Mouse (Mus musculus) limb, embryonic 13.5 days (tissue): ENCODE data around the gene Tmem179. TPM values are rescaled to one million over a fixed set of nuclear protein-coding genes. Genes with fewer than 3 reads are reported as not detected.

ENCODE experiments used
- ATAC-seq: fragments of 200-750 bp; cut with Nextera tagmentation; 2 replicates; pipeline ENCODE4 v1.8.0; 2017; ENCODE audit warnings: low read depth, moderate number of reproducible peaks, moderate TSS enrichment; ENCODE audit not compliant: low FRiP score
- H3K27ac ChIP-seq: fragments of 300-500 bp; sonication (generic); 2 replicates; pipeline ENCODE4 v1.5.1; 2015; ENCODE audit warnings: inconsistent platforms, mild to moderate bottlenecking, moderate library complexity
- H3K27me3 ChIP-seq: fragments of 300-500 bp; sonication (generic); 2 replicates; pipeline ENCODE4 v1.6.1; 2015; ENCODE audit warnings: mild to moderate bottlenecking, inconsistent platforms
- H3K36me3 ChIP-seq: fragments of 300-500 bp; sonication (generic); 2 replicates; pipeline ENCODE4 v1.6.1; 2015; ENCODE audit warnings: inconsistent platforms, mild to moderate bottlenecking, moderate library complexity
- H3K4me1 ChIP-seq: fragments of 300-500 bp; sonication (generic); 2 replicates; pipeline ENCODE4 v1.6.1; 2015; ENCODE audit warnings: inconsistent platforms
- H3K4me2 ChIP-seq: fragments of 300-500 bp; sonication (generic); replicated peaks from 2 replicates; pipeline ENCODE4 v1.6.1; 2015; ENCODE audit warnings: inconsistent platforms, mild to moderate bottlenecking, moderate library complexity
- H3K4me3 ChIP-seq: fragments of 300-500 bp; sonication (generic); 2 replicates; pipeline ENCODE4 v1.5.1; 2015; ENCODE audit warnings: moderate library complexity, mild to moderate bottlenecking, inconsistent platforms
- H3K9ac ChIP-seq: fragments of 300-500 bp; sonication (generic); 2 replicates; pipeline ENCODE4 v1.6.1; 2015; ENCODE audit warnings: mild to moderate bottlenecking, inconsistent platforms
- H3K9me3 ChIP-seq: fragments of 300-500 bp; sonication (generic); 2 replicates; pipeline ENCODE4 v1.6.1; 2016; ENCODE audit warnings: inconsistent platforms
- WGBS: fragments of 180-500 bp; shearing (Covaris S2); methylation state at CpG from one replicate; pipeline ENCODE4 v1.1.7; 2015; 5-methylcytosine and 5-hydroxymethylcytosine counted together
- polyA plus RNA-seq: library from polyadenylated mRNA; unstranded; fragments of >200 nt; fragmentation: Nextera tagmentation; extraction: Ambion mirVana; gene quantifications from 2 replicates; pipeline ENCODE4 v1.2.1, GENCODE M21; 2015

Gene Tmem179
- polyA plus RNA-seq: 0.28 and 0.66 TPM in 2 replicates

- Histone ChIP-seq H3K36me3 (no peaks in the 10 kb centered on the region), H3K27me3 (peaks cover 9% of the 10 kb centered on the region), H3K4me1 (peaks cover 7% of the 10 kb centered on the region; the same call in 1 of the 2 replicates), H3K27ac (no peak within 1 kb of the TSS), H3K9ac (no peak within 1 kb of the TSS), H3K9me3 (no peaks in the 10 kb centered on the region), H3K4me2 (no peak within 1 kb of the TSS), H3K4me3 (no peak within 1 kb of the TSS)
- 15% methylated on average over 14 of the region's 14 CpGs for WGBS
- ATAC-seq: no peak
Measured at GRCm38 (mm10) chr12:112516697-112517337, at the start of gene Tmem179. TSS of gene Tmem179 (minus strand) at chr12:112516747.

GRCm38 (mm10) chr12:112563011-112563410, 46.5 kb upstream of the Tmem179 start:
- H3K27ac ChIP-seq: no peak overlapping the region
- no peak overlapping the region for H3K4me2 ChIP-seq
- H3K36me3 ChIP-seq: no peaks in the 10 kb centered on the region
- H3K4me3 ChIP-seq: no peak overlapping the region
- peaks cover 2% of the 10 kb centered on the region; the same call in 1 of the 2 replicates for H3K27me3 ChIP-seq
- no peaks in the 10 kb centered on the region for H3K4me1 ChIP-seq
- no peak overlapping the region for H3K9ac ChIP-seq
- WGBS: 84% methylated on average over 6 of the region's 6 CpGs
- ATAC-seq: no peak
- H3K9me3 ChIP-seq: no peaks in the 10 kb centered on the region

- H3K4me3 ChIP-seq: no peak overlapping the region
- no peak overlapping the region for H3K9ac ChIP-seq
- WGBS: 77% methylated on average over 5 of the region's 5 CpGs
- H3K9me3 ChIP-seq: no peaks in the 10 kb centered on the region
- H3K27me3 ChIP-seq: peaks cover 2% of the 10 kb centered on the region; the same call in 1 of the 2 replicates
- H3K4me1 ChIP-seq: no peaks in the 10 kb centered on the region
- ATAC-seq: no peak
- H3K4me2 ChIP-seq: no peak overlapping the region
- no peaks in the 10 kb centered on the region for H3K36me3 ChIP-seq
- no peak overlapping the region for H3K27ac ChIP-seq
Measured at GRCm38 (mm10) chr12:112562462-112562861, 45.9 kb upstream of the Tmem179 start.

GRCm38 (mm10) chr12:112561163-112561562, 44.6 kb upstream of the Tmem179 start:
- H3K4me1 ChIP-seq: no peaks in the 10 kb centered on the region
- no peak overlapping the region for H3K27ac ChIP-seq
- ATAC-seq: no peak
- H3K9me3 ChIP-seq: no peaks in the 10 kb centered on the region
- WGBS: 72% methylated on average over 3 of the region's 3 CpGs
- peaks cover 2% of the 10 kb centered on the region; the same call in 1 of the 2 replicates for H3K27me3 ChIP-seq
- no peak overlapping the region for H3K4me2 ChIP-seq
- no peak overlapping the region for H3K9ac ChIP-seq
- no peak overlapping the region for H3K4me3 ChIP-seq
- H3K36me3 ChIP-seq: no peaks in the 10 kb centered on the region

- Histone ChIP-seq H3K4me1 (no peaks in the 10 kb centered on the region), H3K27ac (no peak overlapping the region), H3K4me2 (no peak overlapping the region), H3K27me3 (peaks cover 2% of the 10 kb centered on the region; the same call in 1 of the 2 replicates), H3K4me3 (no peak overlapping the region), H3K36me3 (no peaks in the 10 kb centered on the region), H3K9me3 (no peaks in the 10 kb centered on the region), H3K9ac (no peak overlapping the region)
- no peak for ATAC-seq
- WGBS: 54% methylated on average over 5 of the region's 5 CpGs
Measured at GRCm38 (mm10) chr12:112560176-112560797, 43.7 kb upstream of the Tmem179 start.

- H3K27me3 ChIP-seq: peaks cover 2% of the 10 kb centered on the region; the same call in 1 of the 2 replicates
- no peaks in the 10 kb centered on the region for H3K9me3 ChIP-seq
- H3K9ac ChIP-seq: no peak overlapping the region
- H3K4me2 ChIP-seq: no peak overlapping the region
- no peak overlapping the region for H3K4me3 ChIP-seq
- WGBS: 57% methylated on average over 6 of the region's 6 CpGs
- H3K27ac ChIP-seq: no peak overlapping the region
- no peaks in the 10 kb centered on the region for H3K36me3 ChIP-seq
- H3K4me1 ChIP-seq: no peaks in the 10 kb centered on the region
- ATAC-seq: no peak
Measured at GRCm38 (mm10) chr12:112559671-112560070, 43.1 kb upstream of the Tmem179 start.

- Histone ChIP-seq H3K4me2 (no peak overlapping the region), H3K4me1 (no peaks in the 10 kb centered on the region), H3K4me3 (no peak overlapping the region), H3K36me3 (no peaks in the 10 kb centered on the region), H3K27ac (no peak overlapping the region), H3K9me3 (no peaks in the 10 kb centered on the region), H3K9ac (no peak overlapping the region), H3K27me3 (peaks cover 2% of the 10 kb centered on the region; the same call in 1 of the 2 replicates)
- WGBS: 43% methylated on average over 3 of the region's 3 CpGs
- no peak for ATAC-seq
Measured at GRCm38 (mm10) chr12:112559231-112559630, 42.7 kb upstream of the Tmem179 start.

- peaks cover 2% of the 10 kb centered on the region; the same call in 1 of the 2 replicates for H3K27me3 ChIP-seq
- no peaks in the 10 kb centered on the region for H3K36me3 ChIP-seq
- no peaks in the 10 kb centered on the region for H3K9me3 ChIP-seq
- no peak overlapping the region for H3K4me3 ChIP-seq
- ATAC-seq: no peak
- peaks cover 3% of the 10 kb centered on the region for H3K4me1 ChIP-seq
- no peak overlapping the region for H3K9ac ChIP-seq
- H3K4me2 ChIP-seq: no peak overlapping the region
- WGBS: 83% methylated on average over 5 of the region's 5 CpGs
- H3K27ac ChIP-seq: no peak overlapping the region
Measured at GRCm38 (mm10) chr12:112557219-112557618, 40.7 kb upstream of the Tmem179 start.

GRCm38 (mm10) chr12:112556531-112557060, 40.0 kb upstream of the Tmem179 start:
- Histone ChIP-seq H3K36me3 (no peaks in the 10 kb centered on the region), H3K4me3 (no peak overlapping the region), H3K9ac (no peak overlapping the region), H3K4me2 (no peak overlapping the region), H3K9me3 (no peaks in the 10 kb centered on the region), H3K27ac (no peak overlapping the region), H3K27me3 (peaks cover 2% of the 10 kb centered on the region; the same call in 1 of the 2 replicates), H3K4me1 (peaks cover 4% of the 10 kb centered on the region)
- 79% methylated on average over 9 of the region's 9 CpGs for WGBS
- ATAC-seq: no peak

GRCm38 (mm10) chr12:112554900-112555299, 38.4 kb upstream of the Tmem179 start:
- Histone ChIP-seq H3K27ac (no peak overlapping the region), H3K36me3 (no peaks in the 10 kb centered on the region), H3K27me3 (no peaks in the 10 kb centered on the region), H3K4me1 (peaks cover 4% of the 10 kb centered on the region), H3K9me3 (no peaks in the 10 kb centered on the region), H3K9ac (no peak overlapping the region), H3K4me2 (no peak overlapping the region), H3K4me3 (no peak overlapping the region)
- no peak for ATAC-seq
- WGBS: 18% methylated on average over 12 of the region's 12 CpGs

GRCm38 (mm10) chr12:112552520-112552919, 36.0 kb upstream of the Tmem179 start:
- H3K27ac ChIP-seq: no peak overlapping the region
- H3K27me3 ChIP-seq: no peaks in the 10 kb centered on the region
- WGBS: 58% methylated on average over 5 of the region's 5 CpGs
- no peak overlapping the region for H3K9ac ChIP-seq
- no peaks in the 10 kb centered on the region for H3K36me3 ChIP-seq
- no peak overlapping the region for H3K4me3 ChIP-seq
- H3K4me2 ChIP-seq: no peak overlapping the region
- H3K4me1 ChIP-seq: peaks cover 4% of the 10 kb centered on the region
- ATAC-seq: no peak
- no peaks in the 10 kb centered on the region for H3K9me3 ChIP-seq

GRCm38 (mm10) chr12:112551861-112552375, 35.4 kb upstream of the Tmem179 start:
- peak; percentile 68; the same call in 1 of the 2 replicates for ATAC-seq

More at GRCm38 (mm10) chr12:112551861-112552375, 35.4 kb upstream of the Tmem179 start:
- WGBS: 14% methylated on average over 13 of the region's 13 CpGs
- H3K36me3 ChIP-seq: no peaks in the 10 kb centered on the region
- H3K4me3 ChIP-seq: no peak overlapping the region
- H3K27ac ChIP-seq: no peak overlapping the region
- no peak overlapping the region for H3K9ac ChIP-seq
- H3K9me3 ChIP-seq: no peaks in the 10 kb centered on the region
- H3K27me3 ChIP-seq: no peaks in the 10 kb centered on the region
- no peak overlapping the region for H3K4me2 ChIP-seq
- peaks cover 4% of the 10 kb centered on the region for H3K4me1 ChIP-seq
